Mouse (Mus musculus) fibroblast of lung, adult 2 months (primary cell): ENCODE results near the gene Ltk.

Source experiments
- DNase-seq: peaks from one replicate; pipeline ENCODE4 v3.0.0-alpha.2; 2011; ENCODE audit warnings: low read depth

Ltk gene

GRCm38 (mm10) chr2:119703171-119703570 is 57.1 kb downstream of the Ltk start:
- no peak for DNase-seq
